Mouse (Mus musculus) thymus, postnatal 0 days (tissue): ENCODE results near the gene Cdr2. TPM values are rescaled to one million over a fixed set of nuclear protein-coding genes. Genes with fewer than 3 reads are reported as not detected.
A peak's percentile ranks its signal among the peaks of the same experiment; 100 is the strongest.
"Not testable (repeated sequence)": the region's sequence is repeated elsewhere in the genome, so short reads cannot be mapped to it uniquely, and the experiment has no call there.

Experiments used
- DNase-seq: peaks from one replicate; pipeline ENCODE4 v3.0.0-alpha.2; 2015; ENCODE audit warnings: low spot score
- polyA plus RNA-seq: library from polyadenylated mRNA; unstranded; fragments of >200 nt; fragmentation: Nextera tagmentation; extraction: Ambion mirVana; gene quantifications from 2 replicates; pipeline ENCODE4 v1.2.1, GENCODE M21; 2015

Cdr2 gene
- polyA plus RNA-seq, 1 experiment from 2014 or later: 2.9 TPM

GRCm38 (mm10) chr7:120972471-120972870 is 9.6 kb downstream of the Cdr2 start:
- not testable (repeated sequence) for DNase-seq

- DNase-seq: no peak
These were observed 12.0 kb downstream of the Cdr2 start for GRCm38 (mm10) chr7:120970112-120970511.

- no peak for DNase-seq
These were observed 12.9 kb downstream of the Cdr2 start for GRCm38 (mm10) chr7:120969221-120969620.

GRCm38 (mm10) chr7:120963126-120963525 is 19.0 kb downstream of the Cdr2 start:
- DNase-seq: no peak

- no peak for DNase-seq
These were observed 20.2 kb downstream of the Cdr2 start for GRCm38 (mm10) chr7:120961893-120962292.

- DNase-seq: peak; percentile 30
These were observed 21.5 kb downstream of the Cdr2 start for GRCm38 (mm10) chr7:120960601-120961000.

GRCm38 (mm10) chr7:120960116-120960515 is 22.0 kb downstream of the Cdr2 start:
- no peak for DNase-seq

- DNase-seq: not testable (repeated sequence)
These were observed 28.5 kb downstream of the Cdr2 start for GRCm38 (mm10) chr7:120953591-120953990.

GRCm38 (mm10) chr7:120943936-120944509 is 38.1 kb downstream of the Cdr2 start:
- DNase-seq: no peak

GRCm38 (mm10) chr7:120942506-120942905 is 39.6 kb downstream of the Cdr2 start:
- no peak for DNase-seq

- no peak for DNase-seq
These were observed 40.9 kb downstream of the Cdr2 start for GRCm38 (mm10) chr7:120941214-120941613.

- no peak for DNase-seq
These were observed 41.8 kb downstream of the Cdr2 start for GRCm38 (mm10) chr7:120940343-120940742.

GRCm38 (mm10) chr7:120938206-120938605 is 43.9 kb downstream of the Cdr2 start:
- no peak for DNase-seq

- DNase-seq: no peak
These were observed 45.6 kb downstream of the Cdr2 start for GRCm38 (mm10) chr7:120936522-120936921.

- peak; percentile 64 for DNase-seq
These were observed 47.4 kb downstream of the Cdr2 start for GRCm38 (mm10) chr7:120934716-120935115.

- no peak for DNase-seq
These were observed 48.4 kb downstream of the Cdr2 start for GRCm38 (mm10) chr7:120933680-120934195.

GRCm38 (mm10) chr7:120933110-120933509 is 49.0 kb downstream of the Cdr2 start:
- no peak for DNase-seq

GRCm38 (mm10) chr7:120918526-120918962 is 63.6 kb downstream of the Cdr2 start:
- peak; percentile 91 for DNase-seq

GRCm38 (mm10) chr7:120917592-120918461 is 64.3 kb downstream of the Cdr2 start, which contains the start of gene Polr3e:
Gene Polr3e (plus strand): TSS chr7:120917744.
- DNase-seq: peak; percentile 98

- no peak for DNase-seq
These were observed 64.9 kb downstream of the Cdr2 start for GRCm38 (mm10) chr7:120917279-120917591.

GRCm38 (mm10) chr7:120916262-120916875 is 65.7 kb downstream of the Cdr2 start:
- peak; percentile 18 for DNase-seq

- DNase-seq: peak; percentile 31
These were observed 68.8 kb downstream of the Cdr2 start for GRCm38 (mm10) chr7:120913332-120913731.
